Mouse (Mus musculus) cerebellum, postnatal 10 days (tissue): ENCODE data around the gene Rps27.

Source experiments
- DNase-seq, 2 experiments: peaks; one replicate each; pipeline ENCODE4 v3.0.0; 2021; ENCODE audit warnings: mixed read lengths in 2 of 2

Gene Rps27

GRCm38 (mm10) chr3:90231075-90231474 is 17.6 kb upstream of the Rps27 start:
- no peak for DNase-seq

- DNase-seq = no peak
These were observed 10.9 kb upstream of the Rps27 start for GRCm38 (mm10) chr3:90224331-90224730.

- DNase-seq = no peak
These were observed 9.5 kb upstream of the Rps27 start for GRCm38 (mm10) chr3:90222941-90223340.

- DNase-seq = no peak
These were observed 9.0 kb upstream of the Rps27 start for GRCm38 (mm10) chr3:90222455-90222854.

GRCm38 (mm10) chr3:90221123-90221522 is 7.7 kb upstream of the Rps27 start:
- DNase-seq = no peak

- peak; percentile 72 to 81 for DNase-seq
These were observed 7.1 kb upstream of the Rps27 start for GRCm38 (mm10) chr3:90220531-90220951.

GRCm38 (mm10) chr3:90220088-90220487 is 6.6 kb upstream of the Rps27 start:
- peak; percentile 78 to 83 for DNase-seq

- no peak for DNase-seq
These were observed 2.5 kb upstream of the Rps27 start for GRCm38 (mm10) chr3:90215825-90216380.

GRCm38 (mm10) chr3:90213956-90214684 is 669 bp upstream of the Rps27 start:
- peak; percentile 43 to 45 for DNase-seq

GRCm38 (mm10) chr3:90212723-90213122 is 728 bp downstream of the Rps27 start:
- no peak for DNase-seq

GRCm38 (mm10) chr3:90211475-90212398 is 1.7 kb downstream of the Rps27 start:
- no peak for DNase-seq

GRCm38 (mm10) chr3:90209908-90210566 is 3.4 kb downstream of the Rps27 start:
- no peak for DNase-seq

GRCm38 (mm10) chr3:90208662-90209061 is 4.8 kb downstream of the Rps27 start:
- DNase-seq = no peak

- DNase-seq = no peak
These were observed 8.9 kb downstream of the Rps27 start for GRCm38 (mm10) chr3:90204582-90204981.

- no peak for DNase-seq
These were observed 9.8 kb downstream of the Rps27 start for GRCm38 (mm10) chr3:90203619-90204018.

- no peak for DNase-seq
These were observed 10.6 kb downstream of the Rps27 start for GRCm38 (mm10) chr3:90202884-90203283.

- DNase-seq = no peak
These were observed 15.9 kb downstream of the Rps27 start for GRCm38 (mm10) chr3:90197548-90197947.

- no peak for DNase-seq
These were observed 17.8 kb downstream of the Rps27 start for GRCm38 (mm10) chr3:90195644-90196043.

- DNase-seq = no peak
These were observed 18.7 kb downstream of the Rps27 start for GRCm38 (mm10) chr3:90194759-90195158.

GRCm38 (mm10) chr3:90190859-90191510 is 22.5 kb downstream of the Rps27 start:
- DNase-seq = no peak

- DNase-seq = peak; percentile 53 to 56
These were observed 29.9 kb downstream of the Rps27 start for GRCm38 (mm10) chr3:90183581-90183980.

GRCm38 (mm10) chr3:90179566-90179965 is 33.9 kb downstream of the Rps27 start:
- no peak for DNase-seq
